Mouse (Mus musculus) inflammation-experienced regulatory T-cells, adult 6 months (primary cell): ENCODE data around the gene Exoc6b. TPM values are rescaled to one million over a fixed set of nuclear protein-coding genes. Genes with fewer than 3 reads are reported as not detected.

ENCODE experiments used
- ATAC-seq: one replicate; pipeline ENCODE4 v1.8.0; 2017
- polyA plus RNA-seq, 3 experiments: library from polyadenylated mRNA; unstranded; fragments of 100-300 nt; shearing (Covaris generic); gene quantifications; one replicate each; pipeline ENCODE4 v1.2.1; 2017

The Exoc6b gene
- polyA plus RNA-seq, 3 experiments from 2014 or later = 11.2 to 15.1 (median 14.0) TPM

DNA sequence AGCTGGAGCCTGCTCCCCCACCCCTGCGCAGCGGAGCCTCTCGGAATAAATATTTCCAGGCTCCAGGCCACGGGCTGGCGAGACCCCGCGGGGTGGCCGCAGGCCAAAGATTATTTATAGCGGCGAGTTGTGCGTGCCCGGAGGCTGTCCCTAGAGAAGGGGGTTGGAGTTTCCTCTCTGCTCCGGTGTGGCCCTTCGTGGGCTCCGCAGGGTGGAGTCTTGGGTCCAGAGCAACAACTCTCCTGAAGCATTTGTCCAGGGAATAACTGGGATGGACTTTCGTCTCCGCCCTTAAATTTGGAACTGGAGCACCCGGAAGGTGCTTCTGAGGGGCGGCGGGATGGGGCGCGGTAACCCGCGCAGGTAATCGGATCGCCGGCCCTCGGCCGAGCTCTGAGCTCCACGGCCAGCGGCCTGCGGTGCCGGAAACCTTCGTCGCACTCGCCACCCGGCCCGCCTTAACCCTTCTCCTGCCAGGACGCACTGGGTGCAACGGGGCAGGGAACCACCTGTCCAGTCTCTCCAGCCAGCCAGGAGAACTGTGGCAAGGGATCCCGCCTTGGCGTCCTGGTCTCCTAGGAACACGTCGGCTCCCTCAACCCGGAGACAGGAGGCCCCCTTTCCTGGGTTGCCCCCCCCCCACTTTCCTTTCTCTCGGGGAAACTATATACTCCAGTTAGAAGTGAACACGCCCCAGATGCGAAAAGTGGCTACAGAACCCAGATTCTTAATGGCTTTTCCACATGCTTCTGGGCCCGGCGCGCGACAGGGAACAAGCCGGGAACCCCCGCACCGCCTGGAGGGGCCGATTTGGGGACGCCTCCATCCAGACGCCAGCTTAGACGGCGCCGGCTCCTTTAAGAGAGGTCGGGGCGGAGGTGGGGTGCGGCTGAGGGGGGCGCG is 484.3 kb downstream of the Exoc6b start:
- no peak for ATAC-seq

- ATAC-seq = no peak
Measured at GRCm38 (mm10) chr6:84583841-84584782, 485.2 kb downstream of the Exoc6b start.

- ATAC-seq = peak; percentile 62
Measured at GRCm38 (mm10) chr6:84583371-84583770, 485.9 kb downstream of the Exoc6b start.

DNA sequence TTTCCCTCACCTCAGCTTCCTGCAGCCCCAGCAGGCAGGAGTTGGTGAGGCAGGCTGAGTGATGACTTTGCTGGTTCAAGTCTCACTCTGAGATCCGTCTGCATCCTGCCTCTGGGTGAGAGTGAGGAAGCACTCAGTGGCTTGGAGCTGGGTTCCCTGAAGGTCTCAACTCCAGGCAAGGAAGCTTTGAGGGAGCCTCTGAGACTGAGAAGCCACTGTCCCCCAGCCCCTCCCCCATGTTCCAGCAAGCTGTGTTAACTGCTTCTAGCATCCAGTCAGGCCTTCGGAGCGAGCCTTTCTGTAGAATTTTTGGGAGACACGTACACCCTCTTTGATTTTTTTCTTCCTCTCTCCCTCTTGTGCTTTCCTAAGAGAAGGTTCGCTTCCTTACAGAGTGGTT is 486.5 kb downstream of the Exoc6b start:
- no peak for ATAC-seq

GRCm38 (mm10) chr6:84581833-84582445 is 487.4 kb downstream of the Exoc6b start:
- no peak for ATAC-seq

GRCm38 (mm10) chr6:84580979-84581832 is 488.1 kb downstream of the Exoc6b start:
- ATAC-seq = no peak

DNA sequence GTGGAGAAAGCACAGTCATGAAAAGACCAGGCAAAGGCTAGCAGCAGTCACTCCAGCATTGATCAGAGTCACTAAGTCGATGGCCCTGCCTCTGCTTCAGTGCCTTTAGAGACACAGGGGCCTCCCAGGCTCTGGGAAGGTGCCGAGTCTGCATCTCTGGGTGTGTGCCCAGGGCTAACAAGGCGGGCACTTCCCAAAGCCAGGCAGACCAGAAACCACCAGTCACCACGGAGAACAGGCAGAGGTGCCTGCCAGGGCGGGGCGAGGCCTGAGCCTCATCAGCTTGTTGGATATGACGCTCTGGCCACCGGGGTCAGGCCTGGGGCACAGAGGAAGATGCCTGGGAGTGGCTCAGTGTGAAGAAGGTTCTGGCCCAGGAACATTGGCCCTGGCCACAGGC is 489.8 kb downstream of the Exoc6b start:
- no peak for ATAC-seq

DNA sequence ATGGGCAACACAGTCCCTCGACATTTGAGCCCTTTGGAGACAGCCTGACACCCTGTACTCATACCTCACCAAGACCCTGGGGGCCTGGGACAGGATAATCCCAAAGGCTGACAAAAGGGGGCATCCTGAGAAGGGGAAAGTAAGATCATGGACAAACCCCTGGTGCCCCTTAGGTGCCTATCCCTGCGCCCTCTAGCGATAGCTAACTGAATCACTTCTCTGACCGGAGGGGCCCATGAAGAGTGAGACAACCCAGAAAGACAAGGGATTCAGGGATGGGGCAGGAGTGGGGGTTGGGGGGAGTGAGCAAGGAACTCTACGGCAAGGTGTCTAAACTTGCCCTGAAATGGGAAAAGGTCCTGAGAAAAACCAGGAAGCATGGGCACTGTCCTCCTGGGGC is 490.4 kb downstream of the Exoc6b start:
- no peak for ATAC-seq

GRCm38 (mm10) chr6:84577898-84578297 is 491.4 kb downstream of the Exoc6b start:
- ATAC-seq = no peak

DNA sequence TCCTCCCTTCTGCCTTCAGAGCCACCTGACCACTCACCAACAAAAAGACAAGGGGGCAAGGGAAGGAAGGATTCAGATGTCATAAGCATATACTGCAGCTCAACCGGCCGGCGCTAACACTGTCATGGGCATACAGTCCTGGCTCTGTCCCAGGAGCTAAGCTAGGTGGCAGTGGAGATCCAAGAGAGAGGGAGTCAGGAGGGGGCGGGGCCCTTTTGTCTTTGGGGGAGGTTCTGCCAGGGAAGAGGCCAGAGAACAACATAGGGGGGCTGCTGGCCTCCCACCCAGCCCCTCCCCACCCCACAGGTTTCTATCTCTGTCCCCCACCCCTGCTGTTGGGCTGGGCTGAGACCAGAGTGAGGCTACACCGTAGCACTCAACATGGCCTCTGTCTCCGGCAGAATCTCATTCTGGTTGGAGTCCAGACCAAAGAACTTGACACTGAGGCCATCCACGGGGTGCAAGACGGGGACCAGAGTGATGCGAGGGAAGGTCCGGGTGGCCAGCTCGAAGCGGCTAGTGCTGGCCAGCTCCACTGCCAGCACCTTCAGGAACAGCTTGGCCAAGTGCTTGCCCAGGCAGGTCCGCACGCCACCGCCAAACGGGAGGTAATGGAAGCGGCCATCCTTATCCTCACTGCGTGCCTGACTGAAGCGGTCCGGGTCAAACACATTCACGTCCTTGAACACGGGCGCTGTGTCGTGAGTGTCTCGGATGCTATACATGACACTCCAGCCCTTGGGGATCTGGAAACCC is 495.2 kb downstream of the Exoc6b start:
- no peak for ATAC-seq

DNA sequence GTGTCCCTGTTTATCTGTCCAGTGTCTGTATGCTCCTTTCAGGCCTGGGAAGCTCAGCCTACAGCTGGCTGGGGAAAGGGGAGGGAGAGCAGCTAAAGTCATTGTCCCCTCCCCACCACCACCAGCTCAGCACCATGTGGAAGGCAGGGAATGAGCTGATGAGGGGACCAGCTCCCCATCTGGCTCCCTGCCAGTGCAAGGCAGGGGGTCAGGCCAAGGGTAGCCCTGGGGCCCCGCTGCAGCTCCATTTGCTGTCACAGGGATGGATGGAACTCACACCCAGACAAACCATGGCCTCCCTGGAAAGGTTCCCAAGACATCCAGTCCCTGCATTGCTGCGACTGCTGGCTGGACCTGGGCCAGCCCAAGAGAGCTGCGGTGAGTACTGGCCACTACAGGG is 499.3 kb downstream of the Exoc6b start:
- no peak for ATAC-seq

DNA sequence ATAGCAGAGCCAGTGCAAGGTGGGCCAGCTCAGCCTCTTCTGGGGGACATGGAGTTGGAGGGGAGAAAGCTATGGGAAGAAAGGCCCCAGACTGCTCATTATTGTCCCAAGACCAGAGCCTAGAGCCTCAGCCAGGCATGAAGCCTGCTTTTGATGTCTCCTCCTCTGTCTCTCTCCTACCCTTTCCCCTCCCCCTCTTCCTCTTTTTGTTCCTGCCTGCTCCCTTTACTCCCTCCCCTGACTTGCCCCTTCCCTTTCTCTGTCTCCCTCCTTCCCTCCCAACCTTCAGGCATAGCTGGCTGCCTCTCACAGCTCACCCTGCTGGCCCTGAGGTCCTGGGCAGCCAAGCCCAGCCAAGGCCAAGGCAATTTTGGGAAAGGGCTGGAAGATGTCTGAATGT is 499.7 kb downstream of the Exoc6b start:
- ATAC-seq = no peak

DNA sequence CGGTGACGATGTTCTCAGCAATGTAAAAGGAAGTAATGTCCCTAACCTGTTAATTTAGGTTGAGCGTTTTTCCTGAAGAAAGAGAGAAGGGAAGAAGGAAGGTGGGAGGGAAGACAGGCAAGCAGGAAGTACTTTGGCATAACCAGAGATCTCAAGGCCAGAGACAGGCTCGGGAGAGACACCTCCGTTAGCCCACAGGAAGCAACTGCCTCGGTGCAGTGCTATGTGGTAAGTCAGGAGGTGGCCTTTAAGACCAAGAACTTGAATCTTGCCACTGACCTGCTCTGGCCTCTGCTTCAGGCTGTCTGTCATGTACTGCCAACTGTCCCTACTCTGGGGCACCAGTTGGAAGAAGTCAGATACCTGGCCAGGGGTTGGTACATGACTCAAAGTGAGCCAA is 500.4 kb downstream of the Exoc6b start:
- ATAC-seq = no peak

Other genes starting within 250 kb of the Exoc6b start
- 10 to 100 TPM; 16.2 to 29.9 (median 29.4) TPM for gene Spr, start 68.3 kb upstream of the Exoc6b start, polyA plus RNA-seq
- not detected for gene Emx1, start 117.9 kb upstream of the Exoc6b start, polyA plus RNA-seq